Mouse (Mus musculus) intestine, embryonic 16.5 days (tissue): Measurements from ENCODE around the gene Ccnk. TPM values are rescaled to one million over a fixed set of nuclear protein-coding genes. Genes with fewer than 3 reads are reported as not detected.

Experiments used
- ATAC-seq: fragments of 200-750 bp; cut with Nextera tagmentation; 2 replicates; pipeline ENCODE4 v1.8.0; 2017; ENCODE audit warnings: moderate TSS enrichment, moderate library complexity
- H3K27ac ChIP-seq: fragments of 300-500 bp; sonication (generic); 2 replicates; pipeline ENCODE4 v1.5.1; 2014; ENCODE audit warnings: mild to moderate bottlenecking, low read length
- H3K27me3 ChIP-seq: fragments of 300-500 bp; sonication (generic); replicated peaks from 2 replicates; pipeline ENCODE4 v1.6.1; 2014; ENCODE audit warnings: low read length, control low read depth, mixed read lengths; ENCODE audit not compliant: control insufficient read depth, insufficient read depth
- H3K36me3 ChIP-seq: fragments of 300-500 bp; sonication (generic); 2 replicates; pipeline ENCODE4 v1.6.1; 2014; ENCODE audit warnings: low read length, control low read depth; ENCODE audit not compliant: control insufficient read depth, insufficient read depth
- H3K4me1 ChIP-seq: fragments of 300-500 bp; sonication (generic); 2 replicates; pipeline ENCODE4 v1.6.1; 2014; ENCODE audit warnings: low read length, control low read depth, mixed read lengths; ENCODE audit not compliant: control insufficient read depth, insufficient read depth
- H3K4me2 ChIP-seq: fragments of 300-500 bp; sonication (generic); 2 replicates; pipeline ENCODE4 v1.6.1; 2014; ENCODE audit warnings: low read depth, low read length, control low read depth
- H3K4me3 ChIP-seq: fragments of 300-500 bp; sonication (generic); 2 replicates; pipeline ENCODE4 v1.5.1; 2014; ENCODE audit warnings: mild to moderate bottlenecking, low read length
- H3K9ac ChIP-seq: fragments of 300-500 bp; sonication (generic); 2 replicates; pipeline ENCODE4 v1.6.1; 2014; ENCODE audit warnings: low read depth, low read length
- H3K9me3 ChIP-seq: fragments of 300-500 bp; sonication (generic); 2 replicates; pipeline ENCODE4 v1.6.1; 2016; ENCODE audit warnings: low read length, control low read depth; ENCODE audit not compliant: control insufficient read depth
- WGBS: fragments of 180-500 bp; shearing (Covaris S2); extraction: QIAGEN DNeasy Blood & Tissue Kit; methylation state at CpG from one replicate; pipeline ENCODE4 v1.1.7; 2014; 5-methylcytosine and 5-hydroxymethylcytosine counted together
- polyA plus RNA-seq: library from polyadenylated mRNA; unstranded; fragments of >200 nt; fragmentation: Nextera tagmentation; extraction: Ambion mirVana; gene quantifications from 2 replicates; pipeline ENCODE4 v1.2.1, GENCODE M21; 2015

Ccnk gene
- polyA plus RNA-seq, 1 experiment from 2014 or later: 1.9 TPM

GRCm38 (mm10) chr12:108226216-108226615 lies 46.8 kb downstream of the Ccnk start:
- Histone ChIP-seq H3K27ac (no peak overlapping the region), H3K4me3 (no peak overlapping the region), H3K36me3 (no peaks in the 10 kb centered on the region), H3K4me2 (no peak overlapping the region), H3K9me3 (no peaks in the 10 kb centered on the region), H3K27me3 (no peaks in the 10 kb centered on the region), H3K9ac (no peak overlapping the region), H3K4me1 (peaks cover 31% of the 10 kb centered on the region)
- ATAC-seq: no peak
- 83% methylated on average over 13 of the region's 13 CpGs for WGBS

- Histone ChIP-seq H3K36me3 (no peaks in the 10 kb centered on the region), H3K9me3 (no peaks in the 10 kb centered on the region), H3K4me3 (no peak overlapping the region), H3K27ac (no peak overlapping the region), H3K27me3 (no peaks in the 10 kb centered on the region), H3K4me1 (peaks cover 31% of the 10 kb centered on the region), H3K9ac (no peak overlapping the region), H3K4me2 (no peak overlapping the region)
- WGBS: 88% methylated on average over 12 of the region's 12 CpGs
- no peak for ATAC-seq
These were observed 47.6 kb downstream of the Ccnk start for GRCm38 (mm10) chr12:108226941-108227340.

DNA sequence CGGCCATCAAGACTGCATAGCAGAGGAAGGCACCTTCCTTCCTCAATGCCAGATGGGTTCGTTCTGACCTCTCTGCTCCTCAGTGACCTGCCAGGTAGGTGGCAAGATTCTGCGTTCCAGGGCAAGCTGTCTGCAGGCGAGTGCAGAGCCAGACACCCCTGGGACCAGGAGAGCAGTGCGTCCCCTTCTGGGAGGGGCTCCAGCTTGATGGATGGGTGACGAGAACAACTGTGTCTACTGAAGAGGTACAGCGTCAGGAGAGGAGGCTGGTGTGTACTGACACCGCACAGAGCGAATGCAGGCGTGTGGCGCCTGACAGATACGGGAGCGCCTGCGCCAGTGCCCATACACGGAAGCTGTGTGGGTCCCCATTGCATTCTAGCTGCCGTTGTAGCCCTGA lies 48.1 kb downstream of the Ccnk start:
- peaks cover 34% of the 10 kb centered on the region for H3K4me1 ChIP-seq
- H3K4me3 ChIP-seq: no peak overlapping the region
- no peaks in the 10 kb centered on the region for H3K9me3 ChIP-seq
- no peak overlapping the region for H3K27ac ChIP-seq
- no peak for ATAC-seq
- no peaks in the 10 kb centered on the region for H3K36me3 ChIP-seq
- no peak overlapping the region for H3K4me2 ChIP-seq
- H3K27me3 ChIP-seq: no peaks in the 10 kb centered on the region
- 74% methylated on average over 16 of the region's 16 CpGs for WGBS
- H3K9ac ChIP-seq: no peak overlapping the region

DNA sequence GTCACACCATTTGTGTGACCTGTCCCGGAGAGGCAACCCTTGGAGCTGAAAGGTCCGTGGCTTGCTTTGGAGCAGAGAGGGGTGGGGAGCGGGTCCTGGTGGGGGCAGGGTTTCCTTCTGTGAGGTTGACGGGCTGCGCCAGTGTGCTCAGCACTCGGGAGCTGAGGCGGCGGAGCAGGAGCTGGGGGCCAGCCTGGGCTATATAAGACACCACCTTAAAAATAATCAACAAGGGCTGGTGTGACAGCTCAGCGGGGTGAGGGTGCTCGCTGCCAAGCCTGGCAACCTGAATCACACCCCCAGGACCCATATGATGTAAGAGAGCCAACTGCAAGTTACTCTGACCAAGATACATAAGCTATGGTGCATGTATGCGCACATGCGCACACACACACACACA lies 50.7 kb downstream of the Ccnk start:
- no peak overlapping the region for H3K9ac ChIP-seq

DNA sequence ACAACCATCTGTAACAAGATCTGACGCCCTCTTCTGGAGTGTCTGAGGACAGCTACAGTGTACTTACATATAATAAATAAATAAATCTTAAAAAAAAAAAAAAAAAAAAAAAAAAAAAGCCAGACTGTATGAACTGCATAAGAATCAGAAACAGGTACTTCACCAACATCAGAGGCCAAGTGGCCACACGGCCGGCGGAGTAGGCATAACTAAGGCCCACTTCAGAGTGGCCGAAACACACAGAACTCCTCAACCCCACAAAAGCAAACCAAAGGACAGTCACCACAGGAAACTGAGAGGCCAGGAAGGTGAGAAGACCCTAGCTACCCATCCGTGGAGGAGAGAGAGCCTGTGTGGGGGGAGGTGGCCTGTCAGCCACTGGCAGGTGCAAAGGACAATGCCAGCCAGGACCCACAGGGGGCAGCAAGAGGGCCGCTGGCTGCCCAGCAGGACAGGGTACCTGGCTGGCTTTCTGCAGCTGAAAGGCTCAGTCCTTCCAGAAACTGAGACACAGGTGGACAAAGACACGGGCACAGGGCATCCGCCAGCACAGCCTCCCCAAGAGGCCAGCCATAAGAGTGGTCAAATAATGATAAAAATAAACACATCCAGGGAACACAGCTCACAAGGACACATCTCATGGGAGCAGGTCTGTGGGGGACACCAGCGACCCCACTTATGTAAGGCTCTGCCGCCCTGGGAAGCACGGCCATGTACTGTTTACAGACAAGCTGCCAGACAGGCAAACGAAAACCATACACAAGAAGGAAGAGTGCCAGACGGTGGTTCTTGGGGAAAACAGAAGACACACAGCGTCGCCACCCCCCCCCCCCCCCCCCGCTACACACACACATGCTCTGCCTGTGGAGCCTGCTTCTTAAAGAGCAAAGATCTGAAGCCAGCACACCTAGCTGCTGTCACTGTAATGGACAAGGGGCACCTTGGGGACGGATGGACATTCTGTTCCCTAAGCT lies 51.7 kb downstream of the Ccnk start:
- H3K4me2 ChIP-seq: no peak overlapping the region
- ATAC-seq: no peak
- no peak overlapping the region for H3K4me3 ChIP-seq
- H3K4me1 ChIP-seq: peaks cover 55% of the 10 kb centered on the region
- no peak overlapping the region for H3K27ac ChIP-seq
- 50% methylated on average over 17 of the region's 18 CpGs for WGBS
- H3K9me3 ChIP-seq: no peaks in the 10 kb centered on the region
- H3K27me3 ChIP-seq: no peaks in the 10 kb centered on the region
- H3K9ac ChIP-seq: 0 out of 2 replicates have a peak overlapping the region, but pooled peaks have one; percentile 16
- no peaks in the 10 kb centered on the region for H3K36me3 ChIP-seq

More for the DNA sequence above, 50.7 kb downstream of the Ccnk start:
- Histone ChIP-seq H3K36me3 (no peaks in the 10 kb centered on the region), H3K4me2 (no peak overlapping the region), H3K9me3 (no peaks in the 10 kb centered on the region), H3K4me1 (peaks cover 51% of the 10 kb centered on the region), H3K27ac (no peak overlapping the region), H3K4me3 (no peak overlapping the region), H3K27me3 (no peaks in the 10 kb centered on the region)
- WGBS: 81% methylated on average over 12 of the region's 12 CpGs
- ATAC-seq: no peak

DNA sequence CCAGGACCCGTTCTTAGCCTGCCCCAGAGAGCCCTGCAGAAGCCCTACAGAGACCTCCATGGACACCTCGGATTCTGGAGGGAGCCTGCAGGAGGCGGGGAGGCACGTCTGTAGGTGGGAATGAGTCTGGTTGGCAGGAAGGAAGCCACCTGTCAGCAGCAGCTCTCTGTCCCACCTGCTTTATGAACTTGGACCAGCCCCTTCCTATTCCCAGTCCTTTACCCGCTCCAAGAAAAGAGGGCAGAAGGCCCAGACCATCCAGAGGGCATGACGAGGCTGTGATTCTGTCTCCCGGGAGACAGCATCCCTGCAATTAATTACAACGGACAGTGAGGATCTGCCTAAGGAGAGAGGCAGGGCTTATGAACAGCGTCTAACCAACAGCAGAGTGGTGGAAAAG lies 52.5 kb downstream of the Ccnk start:
- 37% methylated on average over 9 of the region's 9 CpGs for WGBS
- ATAC-seq: no peak
- no peak overlapping the region for H3K9ac ChIP-seq

GRCm38 (mm10) chr12:108233736-108234135 lies 54.4 kb downstream of the Ccnk start:
- 69% methylated on average over 6 of the region's 6 CpGs for WGBS
- Histone ChIP-seq H3K4me2 (no peak overlapping the region), H3K9ac (0 out of 2 replicates have a peak overlapping the region, but pooled peaks have one; percentile 2), H3K9me3 (no peaks in the 10 kb centered on the region), H3K27ac (peak overlapping the region; percentile 79), H3K4me1 (peaks cover 73% of the 10 kb centered on the region), H3K36me3 (no peaks in the 10 kb centered on the region), H3K27me3 (no peaks in the 10 kb centered on the region), H3K4me3 (no peak overlapping the region)
- peak; percentile 52 for ATAC-seq

More for the DNA sequence above, 52.5 kb downstream of the Ccnk start:
- Histone ChIP-seq H3K36me3 (no peaks in the 10 kb centered on the region), H3K27ac (no peak overlapping the region), H3K9me3 (no peaks in the 10 kb centered on the region), H3K4me2 (no peak overlapping the region), H3K4me1 (peaks cover 60% of the 10 kb centered on the region), H3K27me3 (no peaks in the 10 kb centered on the region), H3K4me3 (no peak overlapping the region)

DNA sequence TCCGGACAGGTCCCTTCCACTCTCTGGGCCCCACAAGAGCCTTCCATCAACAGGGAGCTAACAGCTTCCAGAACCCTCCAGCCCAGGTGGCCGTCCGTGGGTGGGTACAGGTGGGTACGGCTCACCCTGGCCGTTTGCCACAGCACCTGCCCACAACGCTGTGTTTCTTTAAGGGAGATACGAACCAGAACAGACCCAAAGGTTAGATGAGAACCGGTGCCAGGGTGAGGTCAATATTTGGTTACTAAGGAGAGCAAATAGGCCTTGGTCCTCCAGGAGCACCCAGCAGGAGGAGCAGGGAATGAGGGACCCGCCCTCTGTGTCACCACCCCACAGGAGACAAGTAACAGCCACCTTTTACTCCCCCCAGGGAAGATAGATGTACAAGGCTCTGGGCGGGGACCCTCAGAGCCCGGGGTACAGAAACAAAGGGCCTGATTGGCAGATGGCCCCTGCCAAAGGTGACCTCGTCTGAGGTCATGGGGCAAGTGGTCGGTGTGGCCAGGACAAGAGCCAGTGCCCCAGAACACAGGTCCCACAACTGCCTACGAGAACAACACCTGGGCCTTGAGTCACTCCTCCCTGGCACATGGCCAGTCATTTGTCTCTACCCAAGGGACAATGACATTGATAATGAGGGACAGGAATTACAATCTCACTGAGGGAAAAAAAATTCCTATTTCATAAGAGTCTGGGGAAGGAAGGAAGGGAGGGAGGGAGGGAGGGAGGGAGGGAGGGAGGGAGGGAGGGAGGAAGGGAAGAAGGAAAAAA lies 55.6 kb downstream of the Ccnk start:
- Histone ChIP-seq H3K4me3 (no peak overlapping the region), H3K4me2 (no peak overlapping the region), H3K36me3 (no peaks in the 10 kb centered on the region), H3K27me3 (no peaks in the 10 kb centered on the region), H3K9ac (peak overlapping the region; percentile 33), H3K27ac (peak overlapping the region; percentile 79), H3K4me1 (peaks cover 78% of the 10 kb centered on the region), H3K9me3 (no peaks in the 10 kb centered on the region)
- ATAC-seq: peak; percentile 32; the same call in 1 of the 2 replicates
- 57% methylated on average over 14 of the region's 14 CpGs for WGBS

DNA sequence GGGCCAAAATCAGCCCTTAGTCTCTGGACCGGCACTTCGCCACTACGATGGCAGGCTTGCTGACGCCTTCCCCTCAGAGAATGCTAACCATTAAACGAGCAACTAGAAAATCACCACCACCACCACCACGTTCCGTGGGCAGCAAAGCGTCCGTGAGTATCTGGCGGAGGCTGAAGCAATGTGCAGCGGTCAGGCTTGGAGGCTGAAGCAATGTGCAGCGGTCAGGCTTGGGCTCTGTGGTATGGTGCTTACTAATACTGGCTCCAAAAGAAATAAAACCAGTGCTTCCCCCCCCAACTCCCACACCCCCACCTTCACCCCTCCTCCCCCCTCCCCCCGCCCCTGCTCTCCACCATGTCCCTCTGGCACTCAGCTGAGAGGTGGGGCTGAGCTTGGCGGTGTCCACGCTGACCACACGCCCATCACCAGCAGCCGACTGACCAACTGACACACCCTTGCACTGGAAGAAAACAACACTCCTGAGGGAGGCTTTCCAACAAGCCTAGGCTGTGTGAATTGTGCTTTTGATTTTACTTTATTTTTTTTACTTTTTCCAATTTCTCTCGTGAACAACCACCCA lies 56.7 kb downstream of the Ccnk start:
- H3K4me1 ChIP-seq: peaks cover 82% of the 10 kb centered on the region
- no peak for ATAC-seq
- no peak overlapping the region for H3K4me3 ChIP-seq
- no peak overlapping the region for H3K4me2 ChIP-seq
- no peaks in the 10 kb centered on the region for H3K9me3 ChIP-seq
- H3K36me3 ChIP-seq: no peaks in the 10 kb centered on the region
- 77% methylated on average over 18 of the region's 18 CpGs for WGBS
- no peak overlapping the region for H3K9ac ChIP-seq
- H3K27ac ChIP-seq: peak overlapping the region; percentile 11; the same call in 1 of the 2 replicates
- H3K27me3 ChIP-seq: no peaks in the 10 kb centered on the region
